Mouse (Mus musculus) liver, adult 2 months (tissue): ENCODE data around the gene Slc27a3.

ENCODE experiments used
- CTCF ChIP-seq: fragments of 200-500 bp; IDR thresholded peaks from 2 replicates; pipeline ENCODE4 v1.5.1; 2011; ENCODE audit warnings: low read depth, low read length, control low read depth
- POLR2A ChIP-seq: fragments of 200-500 bp; IDR thresholded peaks from 2 replicates; pipeline ENCODE4 v1.6.1; 2011; ENCODE audit warnings: low read length, control low read depth; ENCODE audit not compliant: insufficient read depth; ENCODE audit errors: extremely low read depth

DNA sequence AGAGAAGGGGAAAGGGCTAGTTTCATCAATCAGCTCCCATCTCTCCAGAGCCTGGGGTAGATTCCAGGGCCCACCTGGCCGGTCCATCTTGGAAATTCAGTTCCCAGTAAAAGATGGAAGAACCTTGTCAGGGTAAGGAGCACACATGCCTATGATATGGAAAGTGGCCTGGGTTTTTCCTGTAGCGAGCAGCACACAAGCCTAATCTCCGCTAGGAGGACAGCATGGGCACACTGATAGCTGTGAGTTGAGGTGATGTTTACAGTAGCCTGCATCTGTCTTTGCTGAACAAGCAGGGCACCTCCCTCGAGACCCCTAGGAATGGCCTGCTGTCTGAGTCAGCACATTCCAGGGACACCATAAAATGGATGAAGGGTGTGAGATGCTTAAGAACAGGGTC lies 14.9 kb upstream of the Slc27a3 start:
- no peak for TF ChIP-seq POLR2A
- TF ChIP-seq CTCF = no peak
